Mouse (Mus musculus): ENCODE measurements around the gene Hmox2. TPM values are rescaled to one million over a fixed set of nuclear protein-coding genes. Genes with fewer than 3 reads are reported as not detected.

Hmox2 gene
- 10 to 100 TPM; 47.7 to 57.4 TPM for total RNA-seq (2023)

GRCm38 (mm10) chr16:4725780-4726527 is at the start of gene Hmox2:
Hmox2 (plus strand) TSS chr16:4726361.

GRCm38 (mm10) chr16:4679121-4680018 is 46.8 kb upstream of the Hmox2 start, which contains the start of gene Coro7:
Coro7 (minus strand) TSS chr16:4679777.

GRCm38 (mm10) chr16:4718753-4719518 is 7.2 kb upstream of the Hmox2 start, which contains the start of gene Nmral1:
Nmral1 (minus strand) TSS chr16:4719356.

GRCm38 (mm10) chr16:4789810-4790559 is 63.8 kb downstream of the Hmox2 start, which contains the start of gene Cdip1:
Cdip1 (minus strand) TSS chr16:4790292.

Other genes starting within 250 kb of the Hmox2 start
- 1 to 10 TPM in 1 of 2 experiments, under 1 TPM in 1; 0.76 to 1.2 TPM for gene Srl, start 184.5 kb upstream of the Hmox2 start, total RNA-seq (2023)
- 10 to 100 TPM in 1 of 2 experiments, 1 to 10 TPM in 1; 9.9 to 10.7 TPM for gene Tfap4, start 166.5 kb upstream of the Hmox2 start, total RNA-seq (2023)
- under 1 TPM; 0.09 to 0.33 TPM for gene Glis2, start 131.6 kb upstream of the Hmox2 start, total RNA-seq (2023)
- gene Pam16, start 101.4 kb upstream of the Hmox2 start, total RNA-seq (2023): 10 to 100 TPM; 29.2 to 36.6 TPM
- gene Vasn, start 86.4 kb upstream of the Hmox2 start, total RNA-seq (2023): under 1 TPM; 0.16 to 0.49 TPM
- 10 to 100 TPM; 11.9 to 12.3 TPM for gene Dnaja3, start 86.4 kb upstream of the Hmox2 start, total RNA-seq (2023)
- gene Coro7, start 46.6 kb upstream of the Hmox2 start, total RNA-seq (2023): 100 to 1,000 TPM; 220 to 224 TPM
- 10 to 100 TPM; 18.4 to 18.7 TPM for gene Nmral1, start 7.0 kb upstream of the Hmox2 start, total RNA-seq (2023)
- 10 to 100 TPM; 15.4 to 16.5 TPM for gene Cdip1, start 63.9 kb downstream of the Hmox2 start, total RNA-seq (2023)
- not detected for gene 4930562C15Rik, start 109.1 kb downstream of the Hmox2 start, total RNA-seq (2023)
- 10 to 100 TPM; 52.9 to 56.4 TPM for gene Ubald1, start 154.0 kb downstream of the Hmox2 start, total RNA-seq (2023)
- 10 to 100 TPM; 55.5 to 60.1 TPM for gene Mgrn1, start 159.9 kb downstream of the Hmox2 start, total RNA-seq (2023)
- 10 to 100 TPM; 27.8 to 34.6 TPM for gene Nudt16l1, start 212.4 kb downstream of the Hmox2 start, total RNA-seq (2023)
- gene Anks3, start 237.8 kb downstream of the Hmox2 start, total RNA-seq (2023): 10 to 100 TPM; 39.8 to 47.6 TPM